Mouse (Mus musculus) 416B (cell line): ENCODE data around the gene Dclre1b.
"Not testable (repeated sequence)": the region's sequence is repeated elsewhere in the genome, so short reads cannot be mapped to it uniquely, and the experiment has no call there.

ENCODE experiments used
- DNase-seq: peaks from one replicate; pipeline ENCODE4 v3.0.0; 2011; ENCODE audit warnings: low read depth

Gene Dclre1b

GRCm38 (mm10) chr3:103808891-103809798 is at the start of gene Dclre1b, which contains the start of the genes Ap4b1 and Gm43064:
Gene Dclre1b (minus strand): TSS chr3:103809444.
Gene Ap4b1 (plus strand): TSS chr3:103809520.
Gene Gm43064 (plus strand): TSS chr3:103809573.
- DNase-seq = peak; percentile 94

- peak; percentile 31 for DNase-seq
Observed at GRCm38 (mm10) chr3:103857977-103858563, 48.8 kb upstream of the Dclre1b start.

GRCm38 (mm10) chr3:103857036-103857805 is 48.0 kb upstream of the Dclre1b start:
- DNase-seq = no peak

GRCm38 (mm10) chr3:103853804-103854203 is 44.6 kb upstream of the Dclre1b start:
- DNase-seq = no peak

GRCm38 (mm10) chr3:103852565-103853299 is 43.5 kb upstream of the Dclre1b start:
- DNase-seq = peak; percentile 94

- no peak for DNase-seq
Observed at GRCm38 (mm10) chr3:103851882-103852281, 42.6 kb upstream of the Dclre1b start.

GRCm38 (mm10) chr3:103851481-103851880 is 42.2 kb upstream of the Dclre1b start:
- no peak for DNase-seq

- DNase-seq = no peak
Observed at GRCm38 (mm10) chr3:103850644-103851363, 41.6 kb upstream of the Dclre1b start.

- DNase-seq = peak; percentile 48
Observed at GRCm38 (mm10) chr3:103840946-103841345, 31.7 kb upstream of the Dclre1b start.

- DNase-seq = not testable (repeated sequence)
Observed at GRCm38 (mm10) chr3:103840195-103840594, 31.0 kb upstream of the Dclre1b start.

GRCm38 (mm10) chr3:103839711-103840110 is 30.5 kb upstream of the Dclre1b start:
- no peak for DNase-seq

- DNase-seq = no peak
Observed at GRCm38 (mm10) chr3:103836453-103836852, 27.2 kb upstream of the Dclre1b start.

GRCm38 (mm10) chr3:103835951-103836310 is 26.7 kb upstream of the Dclre1b start:
- DNase-seq = peak; percentile 29

GRCm38 (mm10) chr3:103835272-103835950 is 26.2 kb upstream of the Dclre1b start:
- DNase-seq = no peak

- no peak for DNase-seq
Observed at GRCm38 (mm10) chr3:103834001-103834400, 24.8 kb upstream of the Dclre1b start.

GRCm38 (mm10) chr3:103832426-103832825 is 23.2 kb upstream of the Dclre1b start, which contains the start of gene Bcl2l15:
Gene Bcl2l15 (plus strand): TSS chr3:103832601.
- DNase-seq = peak; percentile 46

- no peak for DNase-seq
Observed at GRCm38 (mm10) chr3:103831146-103831545, 21.9 kb upstream of the Dclre1b start.

- DNase-seq = peak; percentile 41
Observed at GRCm38 (mm10) chr3:103830681-103831080, 21.4 kb upstream of the Dclre1b start.

GRCm38 (mm10) chr3:103829036-103829435 is 19.8 kb upstream of the Dclre1b start:
- DNase-seq = no peak

GRCm38 (mm10) chr3:103827548-103827947 is 18.3 kb upstream of the Dclre1b start:
- DNase-seq = peak; percentile 49
